Mouse (Mus musculus): ENCODE measurements at regions not wholly inside any gene's neighbourhood (a gene's known extent, or its start where the extent isn't known, plus 50 kb on each side); places are given as distances from the start of the nearest gene placed in this dataset.

DNA sequence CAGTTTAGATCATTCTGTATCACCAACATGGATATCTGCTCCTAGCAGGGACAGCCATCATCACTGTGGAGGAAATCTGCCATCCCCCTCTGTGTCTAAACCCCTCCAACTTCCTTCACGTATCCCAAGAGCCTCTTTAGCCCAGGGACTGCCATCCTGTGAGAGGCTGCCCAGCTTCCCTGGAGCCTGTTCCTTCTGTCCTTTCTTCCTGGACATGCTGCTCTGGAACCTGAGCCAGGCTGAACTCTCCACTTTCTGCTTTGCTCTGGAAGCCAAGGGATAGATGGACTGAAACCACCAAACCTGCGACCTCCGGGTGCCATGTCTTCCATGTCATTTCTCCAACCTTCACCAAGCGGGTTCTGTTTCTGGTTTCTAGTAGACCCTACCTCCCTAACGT, 335.3 kb upstream of the Jarid2 start:
- DNase-seq (ENCODE audit: inconsistent ontology term) = no peak

DNA sequence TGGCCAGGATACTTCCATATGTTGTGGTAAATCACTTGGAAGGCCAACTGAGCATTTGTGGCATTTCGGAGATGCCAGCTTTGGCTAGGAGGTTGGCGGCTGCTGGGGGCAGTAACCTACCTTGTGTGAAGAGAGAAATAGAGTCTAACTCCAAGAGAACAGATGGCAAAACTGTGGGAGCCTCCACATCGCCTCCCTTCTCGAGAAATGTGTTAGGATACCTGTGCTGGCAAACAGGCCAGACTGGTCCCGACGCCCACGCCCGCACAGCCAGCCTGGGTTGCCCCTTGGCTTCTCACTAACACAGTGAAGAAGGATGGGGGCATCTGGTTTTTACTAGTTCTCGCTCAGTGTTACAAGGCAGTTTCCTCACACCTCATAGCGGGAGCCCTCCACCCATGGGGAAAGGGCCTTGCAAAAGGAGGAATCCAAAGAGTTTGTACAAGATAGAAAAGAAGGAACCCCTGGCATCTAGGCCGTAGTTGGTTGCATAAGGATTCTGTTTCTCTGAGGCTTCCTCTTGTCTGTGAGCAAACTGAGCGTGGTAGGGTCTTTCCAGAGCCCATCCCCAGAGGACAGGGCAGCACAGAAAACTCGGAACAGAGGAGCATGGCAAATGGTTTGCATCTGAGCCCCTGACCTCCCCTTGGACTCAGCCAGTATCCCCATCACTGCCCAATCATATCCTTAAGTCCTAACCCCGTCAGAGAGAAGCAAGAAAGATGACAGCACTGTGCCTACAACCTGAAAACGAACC, 330.5 kb upstream of the Jarid2 start:
- DNase-seq (ENCODE audit: inconsistent ontology term) = no peak

DNA sequence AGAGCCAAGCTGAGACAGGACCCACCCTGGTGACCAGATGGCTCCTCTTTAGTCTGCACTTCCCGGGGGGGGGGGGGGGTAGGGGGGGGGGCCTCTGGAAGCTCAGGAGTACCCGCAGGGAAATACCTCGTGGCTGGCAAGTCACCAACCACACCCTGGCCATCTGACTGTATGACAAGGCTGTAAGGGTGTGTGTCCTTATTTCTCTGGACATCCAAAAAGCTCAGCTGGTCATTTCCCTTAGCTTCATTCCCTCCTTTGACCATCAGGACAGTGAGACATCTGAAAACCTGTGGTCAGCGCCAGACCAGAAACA, 329.9 kb upstream of the Jarid2 start:
- DNase-seq (ENCODE audit: inconsistent ontology term) = no peak

DNA sequence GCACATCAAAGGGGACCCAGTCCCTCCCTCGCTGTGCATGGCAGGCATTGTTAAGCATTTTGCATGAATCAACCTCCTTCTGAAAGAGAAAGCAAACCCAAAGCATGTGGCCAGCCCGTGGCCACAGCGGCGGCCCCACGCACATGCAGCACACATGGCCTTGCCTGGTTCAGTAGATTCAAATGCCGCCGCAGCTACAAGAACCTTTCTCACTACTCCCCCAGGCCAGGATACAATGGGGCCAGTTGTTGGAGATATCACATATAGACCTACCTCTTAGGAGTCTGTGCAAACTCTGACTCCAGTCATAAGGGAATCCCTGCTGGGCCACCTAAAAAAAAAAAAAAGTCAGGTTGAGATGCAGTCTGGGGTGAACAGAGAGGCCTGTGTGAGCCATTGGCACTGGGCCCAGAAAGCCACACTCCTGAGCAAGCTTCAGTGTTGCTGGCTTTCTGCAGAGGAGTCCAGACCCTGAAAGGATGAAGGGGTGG, 329.4 kb upstream of the Jarid2 start:
- DNase-seq (ENCODE audit: inconsistent ontology term) = no peak

DNA sequence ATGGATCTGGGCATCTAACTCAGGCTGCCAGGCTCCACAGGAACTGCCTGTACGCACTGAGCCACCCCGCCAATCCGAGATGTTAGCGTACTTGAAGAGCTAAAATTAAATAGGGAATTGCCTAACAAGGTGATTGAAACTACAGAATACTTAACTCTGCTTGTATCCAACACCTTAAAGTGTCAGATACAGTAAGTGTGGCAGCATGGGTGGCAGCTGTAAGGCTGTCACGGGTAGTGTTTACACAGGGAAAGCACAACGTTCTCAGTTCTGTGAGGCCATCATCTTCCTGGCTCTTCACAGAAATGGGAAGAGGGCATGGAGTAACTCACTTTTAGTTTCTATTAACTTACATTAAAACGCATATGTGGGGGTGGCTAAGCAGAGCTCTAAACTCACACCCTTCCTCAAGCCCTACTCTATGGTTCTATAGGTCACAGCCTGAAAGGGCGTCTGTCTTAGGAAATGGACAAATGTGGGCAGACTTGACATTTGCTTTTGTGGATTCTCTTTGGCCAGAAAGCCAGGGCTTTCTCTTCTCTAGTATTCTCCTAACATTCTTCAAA, 325.2 kb upstream of the Jarid2 start:
- DNase-seq (ENCODE audit: inconsistent ontology term) = no peak

DNA sequence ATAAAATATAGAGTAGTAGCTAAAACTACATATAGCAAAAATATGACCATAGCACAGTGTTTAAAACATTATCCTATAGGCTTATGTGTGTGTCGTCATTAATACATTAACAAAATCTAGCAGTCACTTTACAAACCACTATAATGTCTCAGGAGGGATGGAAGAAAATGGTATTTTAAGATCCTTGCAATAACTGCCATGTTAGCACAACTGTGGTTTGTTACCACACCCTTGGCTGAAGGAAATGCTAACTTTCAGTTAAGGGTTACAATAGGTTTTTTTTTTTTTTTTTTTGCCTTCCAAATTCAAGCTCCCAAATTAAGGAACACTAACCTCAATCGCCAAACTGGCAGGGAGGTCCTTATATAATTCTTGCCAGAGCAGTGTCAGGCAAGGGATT, 322.0 kb upstream of the Jarid2 start:
- no peak for DNase-seq (ENCODE audit: inconsistent ontology term)

DNA sequence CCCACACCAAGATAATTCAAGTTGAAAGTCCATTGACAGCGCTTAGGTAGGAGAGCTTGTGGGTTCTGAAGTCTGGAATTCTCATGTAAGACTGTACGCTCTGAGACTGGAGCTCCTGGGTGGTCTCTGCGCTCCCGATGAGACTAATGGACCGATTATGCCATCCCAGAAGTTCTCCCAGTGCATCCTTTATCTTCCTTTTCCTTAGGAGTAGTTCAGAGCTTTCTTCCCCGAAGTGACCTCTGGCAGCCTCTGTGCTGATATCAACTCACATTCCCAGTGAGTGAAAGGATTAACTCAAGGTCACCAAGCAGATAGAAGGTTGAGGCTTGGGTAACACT, 320.7 kb upstream of the Jarid2 start:
- DNase-seq (ENCODE audit: inconsistent ontology term) = no peak

DNA sequence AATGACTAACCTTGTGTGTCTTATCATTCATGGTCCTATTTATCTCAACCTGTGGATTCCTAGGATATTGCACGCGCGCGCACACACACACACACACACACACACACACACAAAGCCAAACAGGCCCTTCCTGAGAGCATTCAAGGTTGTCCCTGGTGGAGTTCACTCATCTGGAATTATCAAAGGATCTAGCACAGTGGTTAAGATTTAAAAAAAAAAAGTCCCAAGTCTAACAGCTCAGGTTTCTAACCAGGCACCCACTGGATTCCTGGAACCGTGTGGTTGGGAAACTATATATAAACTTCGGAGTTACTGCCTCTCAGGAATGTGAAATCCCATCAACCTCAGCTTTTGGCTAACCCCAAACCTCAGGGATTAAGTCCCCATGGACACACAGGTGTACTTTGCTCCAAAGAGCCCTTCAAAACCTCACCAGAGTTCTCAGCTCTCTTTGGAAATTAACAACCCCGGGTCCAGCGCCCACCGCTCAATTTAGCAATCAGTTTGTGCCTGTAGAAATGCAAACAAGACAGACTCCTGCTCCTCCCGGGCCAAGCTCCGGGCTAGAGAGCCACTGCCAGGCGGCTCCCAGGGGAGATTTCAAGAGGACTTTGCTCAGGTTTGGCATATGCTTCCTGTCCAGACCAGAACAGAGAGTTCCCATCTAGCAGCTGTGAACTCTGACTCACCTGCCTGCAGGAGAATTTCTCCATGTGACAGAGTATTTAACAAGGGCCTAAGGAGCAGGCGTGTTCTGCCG, 320.1 kb upstream of the Jarid2 start:
- no peak for DNase-seq (ENCODE audit: inconsistent ontology term)

DNA sequence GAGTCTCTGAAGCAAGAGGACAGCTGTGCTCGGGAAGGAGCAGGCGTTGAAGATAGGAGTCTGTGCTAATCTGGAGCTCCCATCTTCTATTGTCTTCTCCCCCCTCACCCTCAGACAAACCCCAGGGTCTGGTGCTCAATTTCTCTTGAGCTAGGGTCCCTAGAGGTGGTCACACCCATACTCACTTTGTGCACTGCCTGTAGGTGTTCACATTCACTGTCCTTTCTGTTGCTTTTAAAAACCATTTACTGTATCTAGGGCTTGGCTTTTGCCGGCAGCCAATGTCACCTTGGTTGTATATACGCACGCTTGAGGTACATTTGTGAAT, 319.6 kb upstream of the Jarid2 start:
- DNase-seq (ENCODE audit: inconsistent ontology term) = no peak

DNA sequence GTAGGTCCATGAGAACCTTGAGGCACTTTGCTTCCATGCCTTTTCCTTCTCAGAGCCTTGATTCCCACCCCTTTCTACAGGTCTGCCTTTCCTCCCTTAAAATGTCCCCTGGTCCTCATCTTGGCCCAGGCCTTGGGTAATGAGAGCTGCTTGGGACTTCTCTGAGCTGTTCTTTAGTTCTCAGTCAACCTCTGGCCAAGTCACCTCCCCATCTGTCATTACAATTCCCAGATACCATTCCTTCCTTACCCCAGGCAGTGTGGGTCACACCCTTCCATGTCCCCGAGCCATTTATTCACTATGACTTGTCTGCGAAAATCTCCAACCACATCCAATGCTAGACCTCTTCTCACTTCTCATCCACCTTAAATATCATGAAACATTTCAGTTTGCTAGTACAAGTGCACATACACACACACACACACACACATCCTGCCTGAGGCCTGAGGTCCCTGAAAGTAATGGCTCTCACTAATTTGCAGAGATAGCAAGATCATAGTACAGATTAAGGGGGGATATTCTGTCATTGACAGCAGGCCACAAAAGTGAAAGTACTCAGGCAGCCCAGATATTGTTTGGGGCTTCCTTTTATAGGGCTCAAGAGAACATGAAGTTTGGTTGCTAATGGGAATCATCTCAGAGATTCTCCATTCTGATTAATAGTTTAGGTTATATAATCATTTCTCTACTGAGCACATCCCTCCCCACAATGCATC, 317.3 kb upstream of the Jarid2 start:
- no peak for DNase-seq (ENCODE audit: inconsistent ontology term)

DNA sequence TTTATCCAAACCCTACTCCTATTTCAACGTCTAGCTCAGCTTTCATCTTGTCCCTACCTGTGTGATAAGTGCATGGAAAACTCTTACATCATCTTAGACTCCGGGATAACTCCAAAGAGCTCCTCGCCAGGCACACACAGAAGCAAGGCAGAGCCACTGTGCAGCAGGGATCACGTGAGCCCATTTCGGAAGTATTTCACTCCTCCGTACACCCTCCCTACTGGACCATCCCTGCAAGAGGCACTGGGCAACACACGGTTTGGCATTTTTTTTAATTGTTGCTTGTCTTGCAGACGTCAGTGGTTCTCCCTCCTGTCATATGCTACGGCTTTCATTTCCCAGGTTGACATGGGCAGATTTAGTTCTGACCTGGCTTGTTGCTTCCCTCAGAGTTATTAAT, 316.0 kb upstream of the Jarid2 start:
- DNase-seq (ENCODE audit: inconsistent ontology term) = no peak

DNA sequence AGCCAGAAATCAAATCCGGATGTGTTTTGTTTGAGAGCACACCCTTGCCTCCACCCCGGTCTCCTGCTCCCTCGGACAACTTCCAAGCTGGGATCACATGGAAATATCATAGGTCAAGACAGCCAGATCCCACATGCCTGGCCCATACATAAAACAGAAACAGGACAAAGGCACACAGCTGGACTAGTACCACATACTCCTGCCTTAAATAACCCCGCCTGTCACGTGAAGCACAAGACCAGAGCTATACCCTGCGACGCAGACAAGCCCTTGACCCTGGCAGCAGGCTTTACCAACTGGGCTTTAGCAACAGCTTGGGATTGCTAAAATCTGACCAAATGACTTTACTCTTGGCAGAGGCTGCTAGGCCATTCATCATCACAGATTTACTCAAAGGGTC, 313.3 kb upstream of the Jarid2 start:
- DNase-seq (ENCODE audit: inconsistent ontology term) = no peak

DNA sequence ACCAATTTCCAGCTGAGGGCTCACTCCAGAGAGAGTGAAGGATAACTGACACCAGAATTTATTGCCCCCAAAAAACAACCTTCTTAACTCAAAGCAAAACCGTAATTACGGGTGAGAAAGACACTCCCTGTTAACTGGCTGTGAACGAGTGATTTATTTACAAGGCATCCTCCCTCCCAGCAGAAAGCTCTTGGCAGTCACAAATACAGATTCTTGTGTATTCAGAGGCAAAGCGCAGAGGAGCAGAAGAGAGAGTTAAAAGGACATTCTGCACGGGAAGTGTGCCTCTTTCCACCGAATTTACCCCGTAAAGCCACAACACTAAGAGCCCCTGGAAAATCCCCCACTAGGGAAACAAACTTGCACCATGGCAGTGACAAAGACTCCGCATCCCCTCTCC, 312.3 kb upstream of the Jarid2 start:
- DNase-seq (ENCODE audit: inconsistent ontology term) = peak; percentile 72

DNA sequence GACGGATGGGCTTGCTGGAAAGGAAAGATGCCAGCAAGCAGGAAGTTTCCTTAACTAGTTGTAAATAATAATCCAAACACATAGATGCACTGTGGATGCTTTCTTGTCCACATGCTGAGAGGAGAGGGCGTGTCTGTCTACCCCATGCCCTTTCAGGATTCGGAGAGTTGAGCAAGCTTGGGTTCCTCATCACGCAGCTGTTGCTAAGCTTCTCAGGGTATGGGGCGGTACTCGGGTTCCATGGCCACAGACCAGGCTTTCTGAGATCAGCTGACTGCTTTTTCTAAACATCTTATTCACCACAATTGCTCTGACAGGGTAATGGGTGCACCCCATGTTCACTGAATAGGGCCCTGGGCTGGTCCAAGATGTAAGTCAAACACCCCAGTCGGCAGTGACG, 310.2 kb upstream of the Jarid2 start:
- no peak for DNase-seq (ENCODE audit: inconsistent ontology term)

DNA sequence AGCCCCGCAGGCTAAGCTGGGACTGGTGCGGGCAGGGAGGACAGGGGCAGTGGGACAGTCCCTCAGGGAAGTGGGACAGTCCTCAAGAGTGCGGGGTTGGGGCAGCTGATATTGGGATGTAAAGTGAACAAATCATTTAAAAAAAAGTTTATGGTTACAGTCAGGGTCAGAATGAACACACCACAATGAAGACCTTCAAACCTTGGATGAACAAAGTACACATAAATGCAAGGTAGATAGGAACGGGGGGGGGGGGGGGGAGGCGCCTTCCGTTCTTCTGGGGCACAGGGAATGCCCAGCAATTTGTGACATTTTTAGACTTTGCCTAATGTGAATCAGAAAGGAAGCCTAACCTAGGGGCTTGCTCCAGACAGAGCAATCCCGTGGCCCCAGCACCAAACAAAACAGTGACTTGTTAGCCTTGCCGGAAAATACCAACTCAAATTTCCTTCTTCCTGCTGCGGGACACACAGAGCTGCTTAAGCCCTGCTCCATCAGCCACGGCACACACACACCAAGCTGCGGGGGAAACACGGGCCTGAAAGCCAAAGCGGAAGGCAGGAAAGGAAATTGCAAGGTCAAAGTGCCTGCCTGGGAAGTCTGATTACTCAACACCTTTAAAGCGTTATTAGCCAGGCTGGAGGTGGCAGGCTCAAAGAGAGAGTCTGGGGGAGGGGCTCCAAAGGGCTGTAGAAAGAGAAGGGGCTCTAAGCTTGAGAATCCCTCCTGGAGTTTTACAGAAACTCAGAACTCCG, 309.6 kb upstream of the Jarid2 start:
- no peak for DNase-seq (ENCODE audit: inconsistent ontology term)

DNA sequence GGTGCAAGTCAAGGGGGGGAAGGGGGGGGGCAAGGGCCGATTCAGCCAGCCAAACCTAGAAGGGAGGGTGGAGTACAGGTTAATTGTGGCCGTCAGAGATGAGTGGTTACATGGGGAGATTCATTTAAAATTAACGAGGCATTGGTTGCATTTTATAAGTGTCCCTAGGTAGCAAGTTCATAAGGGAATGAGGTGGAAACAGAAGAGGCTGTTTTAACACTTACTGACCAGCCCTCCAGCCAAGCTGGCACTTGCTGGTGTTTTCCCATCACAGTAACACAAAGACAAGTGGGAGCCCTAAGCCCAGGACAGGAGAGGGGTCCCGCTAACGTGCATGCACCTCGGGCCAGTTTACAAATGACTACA, 309.1 kb upstream of the Jarid2 start:
- no peak for DNase-seq (ENCODE audit: inconsistent ontology term)

DNA sequence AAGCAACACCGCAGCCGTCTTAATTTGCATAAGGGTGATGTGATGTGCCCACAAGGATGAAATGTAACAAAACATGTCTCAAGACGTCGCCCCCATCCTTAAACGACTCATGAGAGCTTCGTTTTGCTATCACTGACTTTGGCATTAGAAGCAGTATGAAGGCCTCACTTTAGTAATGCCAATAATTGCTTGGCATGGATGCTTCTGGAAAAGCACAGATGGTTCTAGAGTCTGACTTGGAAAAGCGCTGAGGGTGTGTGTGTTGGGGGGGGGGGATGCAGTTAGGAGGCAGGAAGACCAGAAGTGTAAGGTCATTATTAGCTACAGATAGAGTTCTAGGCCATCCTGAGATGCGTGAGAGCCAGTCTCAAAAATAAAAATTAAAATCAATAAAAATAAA, 308.3 kb upstream of the Jarid2 start:
- DNase-seq (ENCODE audit: inconsistent ontology term) = no peak

DNA sequence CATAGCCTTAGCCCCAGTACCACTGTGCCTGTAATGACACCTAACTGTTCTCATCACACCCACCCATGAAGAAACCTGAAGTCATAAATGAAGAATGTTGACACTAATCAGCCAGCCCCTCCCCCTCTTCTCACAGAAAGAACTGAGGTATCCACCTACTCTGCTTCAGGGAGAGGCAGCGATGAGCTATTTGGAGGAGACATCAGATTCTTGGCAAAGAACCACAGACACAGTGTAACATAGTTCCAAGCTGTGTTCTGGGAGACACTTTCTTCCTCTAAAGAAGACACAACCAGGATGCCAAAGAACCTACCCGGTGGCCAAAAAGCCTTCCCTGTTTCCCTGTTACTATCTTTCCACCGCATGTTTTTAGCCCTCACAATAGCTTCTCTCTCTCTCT, 307.8 kb upstream of the Jarid2 start:
- peak; percentile 70 for DNase-seq (ENCODE audit: inconsistent ontology term)

DNA sequence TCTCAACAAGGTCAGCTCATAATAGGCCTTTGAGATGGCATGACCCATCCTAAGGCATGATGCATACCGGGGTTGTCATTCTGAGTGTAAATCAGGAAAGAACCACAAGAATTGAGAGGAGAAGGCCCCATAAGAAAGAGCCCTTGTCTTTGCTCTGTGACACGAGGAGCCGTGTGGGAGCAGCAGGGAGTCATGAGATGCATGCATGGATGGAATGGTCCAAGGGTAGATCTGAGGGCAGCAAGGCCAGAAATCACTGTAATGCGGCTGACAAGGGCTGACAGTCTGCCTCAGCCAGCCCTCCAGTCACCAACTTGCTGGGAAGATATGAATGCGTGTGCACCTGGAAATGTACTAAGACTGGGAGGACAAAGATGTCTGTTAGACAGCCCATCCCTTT, 307.4 kb upstream of the Jarid2 start:
- DNase-seq (ENCODE audit: inconsistent ontology term) = peak; percentile 80

DNA sequence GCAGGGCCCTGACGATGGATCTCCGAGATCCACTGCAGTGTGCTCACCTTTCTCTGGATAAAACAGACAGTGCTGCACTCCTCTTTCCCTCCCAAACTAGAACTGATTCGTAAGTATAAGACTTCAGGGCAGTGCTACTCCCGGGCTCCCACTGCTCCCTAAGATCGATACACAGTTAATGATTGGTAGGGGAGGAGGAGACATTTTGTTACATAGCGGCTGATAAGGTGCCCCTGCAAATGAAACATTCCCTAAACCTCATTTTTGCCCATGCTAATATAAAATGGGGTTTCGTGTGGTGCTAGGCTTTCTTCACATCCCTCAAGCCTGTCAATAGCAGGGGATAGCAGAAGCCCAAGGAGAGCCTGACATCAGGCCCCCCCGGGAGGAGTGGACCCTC, 298.8 kb upstream of the Jarid2 start:
- DNase-seq (ENCODE audit: inconsistent ontology term) = no peak

DNA sequence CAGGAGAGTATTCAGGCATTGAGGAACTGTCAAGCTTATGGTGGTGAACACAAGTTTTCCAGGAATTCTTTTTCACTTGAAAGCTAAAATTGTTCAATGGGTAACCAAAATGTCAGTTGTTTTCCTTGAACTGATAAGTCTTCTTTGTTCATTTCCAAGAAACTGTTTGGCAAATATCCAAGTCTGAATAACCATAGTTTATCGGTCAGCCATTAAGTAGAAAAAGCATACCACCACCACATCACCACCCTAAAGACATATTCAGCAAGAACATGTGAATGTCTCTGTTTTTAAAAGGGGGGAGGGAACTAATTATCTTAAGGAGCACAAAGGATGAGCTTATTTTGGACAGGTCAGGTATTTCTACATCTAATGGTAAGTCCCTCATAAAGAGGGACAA, 291.6 kb upstream of the Jarid2 start:
- DNase-seq (ENCODE audit: inconsistent ontology term) = no peak

DNA sequence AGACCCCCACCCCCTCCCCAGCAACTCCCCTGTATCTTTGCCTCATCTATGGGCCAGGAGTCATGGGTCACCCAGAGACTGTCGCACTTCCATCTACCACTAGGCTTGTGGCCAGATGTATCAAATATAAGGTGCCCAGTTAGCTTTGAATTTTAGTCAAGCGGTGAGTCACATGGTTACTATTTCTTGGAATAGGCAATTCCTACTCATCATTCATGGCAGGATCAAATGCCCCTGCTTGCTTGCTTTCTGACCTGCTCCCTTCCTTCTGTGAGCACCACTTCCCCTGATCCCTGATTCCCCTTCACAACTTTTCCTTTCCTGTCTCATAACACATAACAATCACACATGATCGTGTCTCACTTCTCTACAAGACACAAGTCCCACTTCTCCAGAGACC, 288.2 kb upstream of the Jarid2 start:
- no peak for DNase-seq (ENCODE audit: inconsistent ontology term)

All from Muller cell, postnatal 12 days (primary cell).